Mouse (Mus musculus) hindbrain, postnatal 0 days (tissue): Measurements from ENCODE around the gene Sspn. TPM values are rescaled to one million over a fixed set of nuclear protein-coding genes. Genes with fewer than 3 reads are reported as not detected.

Source experiments
- ATAC-seq: fragments of 200-750 bp; cut with Nextera tagmentation; 2 replicates; pipeline ENCODE4 v1.8.0; 2017; ENCODE audit warnings: mild to moderate bottlenecking, moderate TSS enrichment, moderate library complexity
- DNase-seq: peaks from one replicate; pipeline ENCODE4 v3.0.0-alpha.2; 2015; ENCODE audit warnings: low spot score
- H3K27ac ChIP-seq: fragments of 300-500 bp; sonication (generic); 2 replicates; pipeline ENCODE4 v1.5.1; 2014; ENCODE audit warnings: mild to moderate bottlenecking
- H3K27me3 ChIP-seq: fragments of 300-500 bp; sonication (generic); 2 replicates; pipeline ENCODE4 v1.6.1; 2014; ENCODE audit warnings: low read length, mixed read lengths; ENCODE audit not compliant: insufficient read depth
- H3K36me3 ChIP-seq: fragments of 300-500 bp; sonication (generic); 2 replicates; pipeline ENCODE4 v1.6.1; 2014; ENCODE audit warnings: low read length, mixed read lengths; ENCODE audit not compliant: insufficient read depth
- H3K4me1 ChIP-seq: fragments of 300-500 bp; sonication (generic); 2 replicates; pipeline ENCODE4 v1.6.1; 2014; ENCODE audit warnings: antibody characterized with exemption, low read length, mixed read lengths; ENCODE audit not compliant: insufficient read depth
- H3K4me2 ChIP-seq: fragments of 300-500 bp; sonication (generic); 2 replicates; pipeline ENCODE4 v1.6.1; 2014; ENCODE audit warnings: low read depth, mild to moderate bottlenecking, low read length, moderate library complexity, mixed read lengths
- H3K4me3 ChIP-seq: fragments of 300-500 bp; sonication (generic); 2 replicates; pipeline ENCODE4 v1.5.1; 2014; ENCODE audit warnings: low read length
- H3K9ac ChIP-seq: fragments of 300-500 bp; sonication (generic); replicated peaks from 2 replicates; pipeline ENCODE4 v1.6.1; 2014; ENCODE audit warnings: mild to moderate bottlenecking, low read length, moderate library complexity, mixed read lengths
- H3K9me3 ChIP-seq: fragments of 300-500 bp; sonication (generic); 2 replicates; pipeline ENCODE4 v1.6.1; 2016; ENCODE audit warnings: low read length, mixed read lengths
- CTCF ChIP-seq: IDR thresholded peaks from 2 replicates; pipeline ENCODE4 v1.5.1; 2016; ENCODE audit warnings: antibody characterized with exemption, control low read depth, low read depth
- WGBS: fragments of 180-500 bp; shearing (Covaris S2); extraction: QIAGEN DNeasy Blood & Tissue Kit; methylation state at CpG from one replicate; pipeline ENCODE4 v1.1.7; 2014; 5-methylcytosine and 5-hydroxymethylcytosine counted together
- polyA plus RNA-seq: library from polyadenylated mRNA; unstranded; fragments of >200 nt; fragmentation: Nextera tagmentation; extraction: Ambion mirVana; gene quantifications from 2 replicates; pipeline ENCODE4 v1.2.1, GENCODE M21; 2015
- total RNA-seq: library from RNA; depleted of rRNA; stranded (reverse); fragments of >200 nt; gene quantifications from 2 replicates; pipeline ENCODE4 v1.2.3, GENCODE M21; 2014

The Sspn gene
- total and polyA plus RNA-seq, 2 experiments from 2014 or later: 6.0 to 6.2 TPM

- H3K27ac ChIP-seq: no peak overlapping the region
- ATAC-seq (no peak), DNase-seq (no peak)
- WGBS: 85% methylated on average over 6 of the region's 6 CpGs
- H3K4me2 ChIP-seq: no peak overlapping the region
- H3K4me1 ChIP-seq: peaks cover 8% of the 10 kb centered on the region; the same call in 1 of the 2 replicates
- H3K4me3 ChIP-seq: no peak overlapping the region
- H3K27me3 ChIP-seq: no peaks in the 10 kb centered on the region
- H3K9me3 ChIP-seq: no peaks in the 10 kb centered on the region
- H3K9ac ChIP-seq: no peak overlapping the region
- no peaks in the 10 kb centered on the region for H3K36me3 ChIP-seq
- no peak for TF ChIP-seq CTCF
These were observed 41.4 kb downstream of the Sspn start for GRCm38 (mm10) chr6:145972836-145973235.

GRCm38 (mm10) chr6:145973356-145973755 lies 41.9 kb downstream of the Sspn start:
- Histone ChIP-seq H3K9me3 (no peaks in the 10 kb centered on the region), H3K4me2 (no peak overlapping the region), H3K27ac (no peak overlapping the region), H3K27me3 (no peaks in the 10 kb centered on the region), H3K36me3 (no peaks in the 10 kb centered on the region), H3K9ac (no peak overlapping the region), H3K4me1 (peaks cover 3% of the 10 kb centered on the region; the same call in 1 of the 2 replicates), H3K4me3 (no peak overlapping the region)
- TF ChIP-seq CTCF: no peak
- no peak for ATAC-seq
- WGBS: 62% methylated on average over 5 of the region's 5 CpGs
- no peak for DNase-seq

DNA sequence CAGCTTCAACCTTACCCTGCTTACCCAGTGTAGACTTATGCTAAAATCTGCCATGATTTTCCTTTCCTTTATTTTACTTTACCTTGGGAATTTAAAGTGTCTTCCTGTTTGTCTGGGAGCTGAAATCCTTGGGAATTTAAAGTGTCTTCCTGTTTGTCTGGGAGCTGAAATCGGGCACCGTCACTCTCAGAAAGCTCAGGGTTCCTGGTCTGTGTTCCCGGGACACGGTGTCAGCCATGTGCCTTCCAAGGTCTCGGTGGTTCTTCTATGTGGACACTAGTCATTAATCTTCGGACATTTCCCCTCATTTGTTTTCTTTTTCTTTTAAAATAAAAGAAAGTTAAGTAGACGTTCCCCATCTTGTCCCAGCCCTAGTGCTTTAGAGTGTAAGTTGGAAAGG lies 43.3 kb downstream of the Sspn start:
- Histone ChIP-seq H3K27ac (no peak overlapping the region), H3K36me3 (no peaks in the 10 kb centered on the region), H3K9ac (no peak overlapping the region), H3K9me3 (no peaks in the 10 kb centered on the region), H3K4me1 (no peaks in the 10 kb centered on the region), H3K4me2 (no peak overlapping the region), H3K27me3 (no peaks in the 10 kb centered on the region), H3K4me3 (no peak overlapping the region)
- no peak for TF ChIP-seq CTCF
- ATAC-seq (no peak), DNase-seq (no peak)
- WGBS: 85% methylated on average over 7 of the region's 7 CpGs

- ATAC-seq: no peak
- Histone ChIP-seq H3K27me3 (no peaks in the 10 kb centered on the region), H3K4me2 (no peak overlapping the region), H3K36me3 (no peaks in the 10 kb centered on the region), H3K4me3 (no peak overlapping the region), H3K4me1 (no peaks in the 10 kb centered on the region), H3K27ac (no peak overlapping the region), H3K9me3 (no peaks in the 10 kb centered on the region), H3K9ac (no peak overlapping the region)
- WGBS: 82% methylated on average over 3 of the region's 3 CpGs
- DNase-seq: no peak
- TF ChIP-seq CTCF: no peak
These were observed 45.9 kb downstream of the Sspn start for GRCm38 (mm10) chr6:145977344-145977743.

- Histone ChIP-seq H3K4me3 (no peak overlapping the region), H3K36me3 (no peaks in the 10 kb centered on the region), H3K9me3 (no peaks in the 10 kb centered on the region), H3K9ac (no peak overlapping the region), H3K4me1 (no peaks in the 10 kb centered on the region), H3K27ac (no peak overlapping the region), H3K4me2 (no peak overlapping the region), H3K27me3 (no peaks in the 10 kb centered on the region)
- TF ChIP-seq CTCF: no peak
- 71% methylated on average over 8 of the region's 8 CpGs for WGBS
- no peak for ATAC-seq
- DNase-seq: no peak
These were observed 46.5 kb downstream of the Sspn start for GRCm38 (mm10) chr6:145977771-145978450.

DNA sequence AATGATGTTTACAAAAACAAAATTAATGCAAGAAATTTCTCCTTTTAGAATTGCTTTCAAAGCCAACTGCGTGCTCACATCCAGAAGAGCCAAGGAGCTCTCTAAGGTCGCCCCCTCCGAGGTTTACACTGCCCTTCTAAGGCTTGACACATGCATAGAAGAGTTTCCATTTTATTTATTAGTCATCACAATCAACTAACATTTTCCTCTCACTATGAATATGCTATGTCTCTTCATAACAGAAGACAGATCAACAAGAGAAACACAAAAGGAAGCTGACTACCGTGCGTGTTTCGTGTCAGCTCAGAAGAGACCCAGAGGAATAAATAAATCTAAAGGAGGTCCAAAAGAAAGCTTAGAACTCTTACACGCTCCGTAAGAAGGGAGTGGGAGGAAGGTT lies 49.6 kb downstream of the Sspn start:
- ATAC-seq (no peak), DNase-seq (no peak)
- Histone ChIP-seq H3K4me2 (no peak overlapping the region), H3K4me1 (no peaks in the 10 kb centered on the region), H3K9ac (no peak overlapping the region), H3K27ac (no peak overlapping the region), H3K4me3 (no peak overlapping the region), H3K9me3 (no peaks in the 10 kb centered on the region), H3K36me3 (no peaks in the 10 kb centered on the region), H3K27me3 (no peaks in the 10 kb centered on the region)
- 87% methylated on average over 8 of the region's 8 CpGs for WGBS
- no peak for TF ChIP-seq CTCF

GRCm38 (mm10) chr6:145982335-145982734 lies 50.9 kb downstream of the Sspn start:
- DNase-seq (no peak), ATAC-seq (no peak)
- Histone ChIP-seq H3K4me2 (no peak overlapping the region), H3K36me3 (no peaks in the 10 kb centered on the region), H3K9ac (no peak overlapping the region), H3K4me1 (no peaks in the 10 kb centered on the region), H3K27me3 (no peaks in the 10 kb centered on the region), H3K27ac (no peak overlapping the region), H3K9me3 (no peaks in the 10 kb centered on the region), H3K4me3 (no peak overlapping the region)
- no peak for TF ChIP-seq CTCF
- 95% methylated on average over 4 of the region's 4 CpGs for WGBS
